Mouse (Mus musculus) midbrain, embryonic 14.5 days (tissue): ENCODE data around the gene Rab3b. TPM values are rescaled to one million over a fixed set of nuclear protein-coding genes. Genes with fewer than 3 reads are reported as not detected.

Experiments
- ATAC-seq: fragments of 200-750 bp; cut with Nextera tagmentation; 2 replicates; pipeline ENCODE4 v1.8.0; 2017; ENCODE audit warnings: moderate number of reproducible peaks, moderate library complexity; ENCODE audit not compliant: low FRiP score, low TSS enrichment
- DNase-seq: peaks from one replicate; pipeline ENCODE4 v3.0.0-alpha.2; 2015
- H3K27ac ChIP-seq: fragments of 300-500 bp; sonication (generic); replicated peaks from 2 replicates; pipeline ENCODE4 v1.5.1; 2014; ENCODE audit warnings: mild to moderate bottlenecking, low read depth, low read length, moderate library complexity
- H3K27me3 ChIP-seq: fragments of 300-500 bp; sonication (generic); 2 replicates; pipeline ENCODE4 v1.6.1; 2014; ENCODE audit warnings: low read length, control low read depth, mixed read lengths; ENCODE audit not compliant: control insufficient read depth, insufficient read depth
- H3K36me3 ChIP-seq: fragments of 300-500 bp; sonication (generic); 2 replicates; pipeline ENCODE4 v1.6.1; 2014; ENCODE audit warnings: low read length, control low read depth; ENCODE audit not compliant: control insufficient read depth, insufficient read depth
- H3K4me1 ChIP-seq: fragments of 300-500 bp; sonication (generic); 2 replicates; pipeline ENCODE4 v1.6.1; 2014; ENCODE audit warnings: mild to moderate bottlenecking, antibody characterized with exemption, low read length, control low read depth; ENCODE audit not compliant: control insufficient read depth, insufficient read depth
- H3K4me2 ChIP-seq: fragments of 300-500 bp; sonication (generic); 2 replicates; pipeline ENCODE4 v1.6.1; 2014; ENCODE audit warnings: mild to moderate bottlenecking, low read length, moderate library complexity
- H3K4me3 ChIP-seq: fragments of 300-500 bp; sonication (generic); replicated peaks from 2 replicates; pipeline ENCODE4 v1.5.1; 2014; ENCODE audit warnings: low read depth, low read length
- H3K9ac ChIP-seq: fragments of 300-500 bp; sonication (generic); replicated peaks from 2 replicates; pipeline ENCODE4 v1.6.1; 2014; ENCODE audit warnings: mild to moderate bottlenecking, low read length, moderate library complexity
- H3K9me3 ChIP-seq: fragments of 300-500 bp; sonication (generic); 2 replicates; pipeline ENCODE4 v1.6.1; 2016; ENCODE audit warnings: low read length, control low read depth, mixed read lengths; ENCODE audit not compliant: control insufficient read depth
- WGBS: fragments of 180-500 bp; shearing (Covaris S2); extraction: QIAGEN DNeasy Blood & Tissue Kit; methylation state at CpG from one replicate; pipeline ENCODE4 v1.1.7; 2014; 5-methylcytosine and 5-hydroxymethylcytosine counted together
- polyA plus RNA-seq: library from polyadenylated mRNA; unstranded; fragments of >200 nt; fragmentation: Nextera tagmentation; extraction: Ambion mirVana; gene quantifications from 2 replicates; pipeline ENCODE4 v1.2.1, GENCODE M21; 2014

The Rab3b gene
- polyA plus RNA-seq = 110 and 140 TPM in 2 replicates

GRCm38 (mm10) chr4:108878963-108879822 lies at the start of gene Rab3b:
TSS of gene Rab3b (plus strand) at chr4:108879063.
- no peaks in the 10 kb centered on the region for H3K36me3 ChIP-seq
- H3K4me2 ChIP-seq = peak within 1 kb of the TSS; percentile 95
- DNase-seq = peak; percentile 88
- H3K9ac ChIP-seq = peak within 1 kb of the TSS; percentile 81
- peak within 1 kb of the TSS; percentile 65 for H3K4me3 ChIP-seq
- peak; percentile 92 for ATAC-seq
- under 1% methylated on average over 46 of the region's 46 CpGs for WGBS
- H3K27me3 ChIP-seq = no peaks in the 10 kb centered on the region
- H3K4me1 ChIP-seq = no peaks in the 10 kb centered on the region
- peak within 1 kb of the TSS; percentile 64; the same call in 1 of the 2 replicates for H3K27ac ChIP-seq
- no peaks in the 10 kb centered on the region for H3K9me3 ChIP-seq

GRCm38 (mm10) chr4:108830698-108831097 lies 48.2 kb upstream of the Rab3b start:
- H3K27me3 ChIP-seq = no peaks in the 10 kb centered on the region
- H3K4me1 ChIP-seq = peaks cover 22% of the 10 kb centered on the region
- 84% methylated on average over 1 of the region's 1 CpGs for WGBS
- no peak overlapping the region; the same call in 1 of the 2 replicates for H3K9ac ChIP-seq
- ATAC-seq (no peak), DNase-seq (no peak)
- H3K4me3 ChIP-seq = no peak overlapping the region
- peak overlapping the region; percentile 65 for H3K4me2 ChIP-seq
- peaks cover 40% of the 10 kb centered on the region for H3K36me3 ChIP-seq
- H3K27ac ChIP-seq = no peak overlapping the region
- H3K9me3 ChIP-seq = no peaks in the 10 kb centered on the region

- under 1% methylated on average over 65 of the region's 73 CpGs for WGBS
- ATAC-seq = peak; percentile 94
- peak within 1 kb of the TSS; percentile 100 for H3K27ac ChIP-seq
- peaks cover 35% of the 10 kb centered on the region for H3K4me1 ChIP-seq
- DNase-seq = peak; percentile 98
- H3K4me3 ChIP-seq = peak within 1 kb of the TSS; percentile 95
- H3K36me3 ChIP-seq = peaks cover 19% of the 10 kb centered on the region
- peak within 1 kb of the TSS; percentile 99 for H3K9ac ChIP-seq
- no peaks in the 10 kb centered on the region for H3K27me3 ChIP-seq
- H3K9me3 ChIP-seq = no peaks in the 10 kb centered on the region
- H3K4me2 ChIP-seq = peak within 1 kb of the TSS; percentile 65
Observed at GRCm38 (mm10) chr4:108832916-108833827, 45.7 kb upstream of the Rab3b start, which contains the start of gene Btf3l4. TSS of gene Btf3l4 (minus strand) at chr4:108833614.

GRCm38 (mm10) chr4:108833828-108834114 lies 45.1 kb upstream of the Rab3b start:
- H3K4me1 ChIP-seq = peaks cover 35% of the 10 kb centered on the region
- 0% methylated on average over 6 of the region's 6 CpGs for WGBS

GRCm38 (mm10) chr4:108834115-108834970 lies 44.5 kb upstream of the Rab3b start, which contains the start of gene Txndc12:
TSS of gene Txndc12 (plus strand) at chr4:108834601.
- H3K36me3 ChIP-seq = peaks cover 10% of the 10 kb centered on the region
- peak within 1 kb of the TSS; percentile 99 for H3K9ac ChIP-seq
- H3K27ac ChIP-seq = peak within 1 kb of the TSS; percentile 100
- H3K4me2 ChIP-seq = peak within 1 kb of the TSS; percentile 65
- DNase-seq (peak; percentile 95), ATAC-seq (peak; percentile 81)
- under 1% methylated on average over 34 of the region's 34 CpGs for WGBS
- peaks cover 35% of the 10 kb centered on the region for H3K4me1 ChIP-seq
- no peaks in the 10 kb centered on the region for H3K27me3 ChIP-seq
- peak within 1 kb of the TSS; percentile 95 for H3K4me3 ChIP-seq
- no peaks in the 10 kb centered on the region for H3K9me3 ChIP-seq

More at GRCm38 (mm10) chr4:108833828-108834114, 45.1 kb upstream of the Rab3b start:
- no peak for ATAC-seq
- no peaks in the 10 kb centered on the region for H3K27me3 ChIP-seq
- no peak for DNase-seq
- H3K36me3 ChIP-seq = peaks cover 15% of the 10 kb centered on the region
- peak overlapping the region; percentile 65 for H3K4me2 ChIP-seq
- H3K27ac ChIP-seq = peak overlapping the region; percentile 100
- H3K9ac ChIP-seq = peak overlapping the region; percentile 99
- H3K9me3 ChIP-seq = no peaks in the 10 kb centered on the region
- H3K4me3 ChIP-seq = peak overlapping the region; percentile 95

GRCm38 (mm10) chr4:108834971-108835311 lies 43.9 kb upstream of the Rab3b start:
- H3K4me2 ChIP-seq = peak overlapping the region; percentile 65
- peaks cover 5% of the 10 kb centered on the region for H3K36me3 ChIP-seq
- peaks cover 35% of the 10 kb centered on the region for H3K4me1 ChIP-seq
- peak overlapping the region; percentile 100 for H3K27ac ChIP-seq
- H3K4me3 ChIP-seq = peak overlapping the region; percentile 95
- DNase-seq (peak; percentile 23), ATAC-seq (no peak)
- no peaks in the 10 kb centered on the region for H3K9me3 ChIP-seq
- peak overlapping the region; percentile 99 for H3K9ac ChIP-seq
- under 1% methylated on average over 15 of the region's 15 CpGs for WGBS
- no peaks in the 10 kb centered on the region for H3K27me3 ChIP-seq

GRCm38 (mm10) chr4:108835496-108835895 lies 43.4 kb upstream of the Rab3b start:
- no peak for DNase-seq
- Histone ChIP-seq H3K27ac (no peak overlapping the region), H3K36me3 (no peaks in the 10 kb centered on the region), H3K27me3 (no peaks in the 10 kb centered on the region), H3K4me2 (peak overlapping the region; percentile 65), H3K4me1 (peaks cover 35% of the 10 kb centered on the region), H3K9me3 (no peaks in the 10 kb centered on the region), H3K9ac (peak overlapping the region; percentile 99), H3K4me3 (peak overlapping the region; percentile 95)
- WGBS = 69% methylated on average over 3 of the region's 3 CpGs
- ATAC-seq = no peak

- DNase-seq = no peak
- no peaks in the 10 kb centered on the region for H3K27me3 ChIP-seq
- 0 out of 2 replicates have a peak, but pooled peaks cover 2% of the 10 kb centered on the region for H3K36me3 ChIP-seq
- no peak overlapping the region for H3K4me2 ChIP-seq
- H3K4me1 ChIP-seq = peaks cover 18% of the 10 kb centered on the region
- H3K9ac ChIP-seq = no peak overlapping the region
- WGBS = 95% methylated on average over 4 of the region's 4 CpGs
- no peaks in the 10 kb centered on the region for H3K9me3 ChIP-seq
- H3K27ac ChIP-seq = no peak overlapping the region
- H3K4me3 ChIP-seq = no peak overlapping the region
- ATAC-seq = no peak
Observed at GRCm38 (mm10) chr4:108838031-108838430, 40.8 kb upstream of the Rab3b start.
